Mouse (Mus musculus) G1E-ER4 (cell line): ENCODE results near the gene Nedd9. TPM values are rescaled to one million over a fixed set of nuclear protein-coding genes. Genes with fewer than 3 reads are reported as not detected.

ENCODE experiments used
- GATA1 ChIP-seq: IDR thresholded peaks from one replicate; pipeline ENCODE4 v1.8.0; 2012; ENCODE audit warnings: low read length, inconsistent platforms
- polyA plus RNA-seq: library from polyadenylated mRNA; stranded (reverse); fragments of >175 nt; gene quantifications from 2 replicates; pipeline ENCODE4 v1.2.3, GENCODE M21; 2012

The Nedd9 gene
- polyA plus RNA-seq, 1 experiment, result 0.02 TPM

DNA sequence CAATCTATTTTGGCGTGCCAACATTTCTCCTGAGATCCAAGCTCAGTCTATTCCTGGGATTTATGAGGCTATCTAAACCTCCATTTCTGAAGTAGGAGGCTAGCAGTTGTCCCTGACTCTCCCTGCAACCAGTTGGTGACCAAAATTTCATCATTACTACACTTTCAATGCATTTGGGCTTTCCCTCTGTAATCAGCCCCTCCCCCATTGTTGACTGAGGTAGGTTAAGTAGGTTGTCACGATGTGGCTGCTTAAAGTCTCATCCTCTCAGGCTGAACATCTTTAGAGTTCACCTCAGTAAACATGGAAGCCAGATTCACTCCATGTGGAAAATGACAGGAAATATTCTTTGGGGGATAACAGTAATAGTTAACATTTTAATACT lies 15.7 kb upstream of the Nedd9 start:
- no peak for TF ChIP-seq GATA1

DNA sequence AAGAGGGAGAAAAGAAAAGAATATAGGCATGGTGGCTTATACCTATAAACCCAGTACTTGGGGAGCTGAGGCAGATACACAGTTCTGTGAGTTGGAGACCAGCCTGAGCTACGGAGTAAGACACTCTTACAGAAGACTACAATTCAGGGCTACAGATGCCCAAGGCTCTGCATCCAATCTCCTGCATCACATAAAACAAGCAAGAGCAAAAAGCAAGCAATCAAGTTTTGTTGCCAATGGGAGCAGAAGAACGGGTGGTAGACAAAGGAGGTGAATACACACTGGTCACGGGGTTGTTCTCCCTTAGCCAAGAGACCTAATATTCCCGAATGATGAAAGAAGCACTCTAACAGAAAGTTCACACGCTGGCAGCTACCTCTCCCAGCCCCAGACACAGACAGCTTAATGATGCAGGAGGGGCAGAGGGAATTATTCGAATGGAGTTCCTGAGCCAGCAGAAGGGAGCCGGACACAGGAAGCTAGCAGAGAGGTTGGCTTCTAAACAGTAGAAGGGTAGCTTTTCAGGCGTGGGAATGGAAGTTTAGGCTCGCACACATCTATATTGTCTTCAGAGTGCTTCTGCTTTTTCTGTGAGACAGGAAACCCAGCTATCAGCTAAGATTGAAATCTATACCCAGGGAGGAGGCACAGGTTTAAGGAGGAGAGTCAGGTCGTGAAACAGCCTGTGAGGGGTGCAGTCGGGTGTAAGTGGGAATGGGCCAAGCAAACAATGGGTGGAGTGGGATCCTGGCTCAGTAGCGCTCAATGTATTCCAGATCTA lies 15.2 kb upstream of the Nedd9 start:
- no peak for TF ChIP-seq GATA1

DNA sequence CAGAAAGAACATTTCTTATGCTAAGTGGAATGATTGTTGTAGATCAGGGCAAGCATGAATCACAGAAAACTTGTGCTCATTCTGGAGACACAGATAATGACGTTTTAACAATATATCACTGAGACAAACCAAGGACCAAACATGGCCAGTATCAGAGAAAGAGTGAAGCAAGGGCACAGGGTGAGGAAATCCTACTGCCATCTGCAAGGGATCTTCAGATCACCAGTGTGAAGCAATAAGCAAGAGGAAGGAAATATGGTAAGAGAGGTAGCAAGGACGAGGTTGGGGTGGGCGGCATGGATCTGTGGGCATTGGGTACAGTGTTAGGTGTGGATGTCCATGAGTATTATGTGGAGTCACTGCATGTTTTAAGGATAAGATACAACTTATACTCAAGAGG lies 13.6 kb upstream of the Nedd9 start:
- TF ChIP-seq GATA1, result no peak

DNA sequence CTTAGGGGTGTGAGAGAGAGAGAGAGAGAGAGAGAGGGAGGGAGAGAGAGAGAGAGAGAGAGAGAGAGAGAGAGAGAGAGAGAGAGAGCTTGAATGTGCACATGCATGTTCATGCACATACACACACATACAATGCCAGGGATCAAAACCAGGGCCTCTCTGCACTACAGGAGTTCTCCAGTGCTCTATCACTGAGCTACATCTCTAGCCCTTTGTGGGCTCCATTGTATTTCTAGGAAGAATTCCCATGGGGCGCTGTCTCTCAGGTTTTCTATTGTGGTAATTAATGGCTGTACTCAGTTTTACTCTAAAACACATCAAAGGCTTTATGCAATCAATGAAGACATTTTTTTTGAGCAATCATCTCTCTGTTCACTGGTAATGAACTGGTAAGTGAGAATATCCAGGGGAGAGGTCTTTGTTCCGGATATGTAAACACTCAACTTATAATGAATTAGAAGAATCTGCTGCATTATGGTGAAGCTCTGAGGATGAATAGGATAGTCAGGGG lies 11.5 kb upstream of the Nedd9 start:
- no peak for TF ChIP-seq GATA1

DNA sequence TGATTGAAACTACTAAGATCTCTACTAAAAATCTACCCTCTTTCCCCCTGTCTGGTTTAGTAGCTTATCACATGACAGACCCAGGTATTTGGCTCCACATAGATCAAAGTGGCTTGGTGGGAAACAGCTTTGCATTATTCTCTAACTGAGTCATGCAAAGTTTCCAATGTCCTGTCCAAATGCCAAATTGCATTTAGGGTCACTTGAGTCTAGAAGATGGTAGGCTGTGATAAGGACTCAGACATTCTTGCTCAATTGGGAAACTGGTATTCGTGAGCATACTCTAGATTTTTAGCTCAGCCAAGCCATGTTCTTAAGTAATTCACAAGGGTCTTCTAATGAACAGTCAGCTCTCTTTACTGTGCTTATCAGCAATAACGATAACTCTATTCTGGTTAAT lies 7.5 kb upstream of the Nedd9 start:
- TF ChIP-seq GATA1, result no peak

DNA sequence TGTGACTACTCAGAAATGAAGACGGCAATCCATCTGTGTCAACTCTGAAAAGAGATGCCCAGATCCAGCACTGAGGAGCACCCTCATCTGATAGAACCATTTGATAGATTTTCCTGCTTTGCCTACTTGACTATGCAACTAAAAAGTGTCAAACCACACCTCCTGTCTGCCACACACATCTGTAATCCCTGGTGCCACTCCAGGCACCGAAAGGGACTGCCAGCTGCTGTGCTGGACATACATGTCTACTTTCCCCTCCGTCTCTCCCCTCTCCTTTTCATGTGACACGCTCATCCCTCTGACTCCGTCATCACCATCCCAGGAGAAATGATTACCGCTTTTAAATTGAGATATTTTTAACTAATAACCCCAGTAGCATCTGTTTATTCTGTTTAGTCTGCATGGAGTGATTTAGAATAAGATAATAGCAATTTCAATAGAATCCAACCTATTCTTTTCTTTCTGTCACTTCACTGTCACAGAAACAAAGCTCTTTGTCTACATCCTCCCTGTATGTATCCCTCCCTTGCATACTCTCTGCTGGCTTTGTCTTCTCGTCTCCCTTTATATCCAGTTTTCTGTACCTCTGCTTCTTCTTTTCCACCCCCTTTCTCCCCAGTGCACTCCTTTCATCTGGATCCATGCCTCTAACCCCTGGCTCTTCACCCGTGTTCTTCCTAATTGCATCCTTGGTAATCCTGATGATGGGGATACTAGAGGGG lies 5.0 kb upstream of the Nedd9 start:
- TF ChIP-seq GATA1, result no peak

DNA sequence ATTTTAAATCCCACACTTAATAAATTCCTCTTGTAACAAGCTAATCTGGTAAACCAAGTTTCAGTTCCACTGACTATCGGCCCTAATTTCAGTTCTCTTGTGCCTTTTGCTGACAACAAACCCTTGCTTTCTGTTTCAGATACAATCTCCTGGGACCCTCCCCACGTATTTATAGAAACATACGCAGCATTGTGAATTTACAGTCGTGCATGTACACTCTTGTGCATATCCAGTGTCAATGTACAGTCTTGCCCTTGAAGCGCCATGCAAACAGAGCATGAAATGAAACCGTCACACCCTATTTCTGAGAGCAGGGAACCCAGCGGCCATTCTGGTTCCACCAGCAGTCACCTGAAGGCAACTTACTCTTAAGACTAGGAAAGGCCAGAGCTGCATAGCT lies 4.4 kb upstream of the Nedd9 start:
- no peak for TF ChIP-seq GATA1

DNA sequence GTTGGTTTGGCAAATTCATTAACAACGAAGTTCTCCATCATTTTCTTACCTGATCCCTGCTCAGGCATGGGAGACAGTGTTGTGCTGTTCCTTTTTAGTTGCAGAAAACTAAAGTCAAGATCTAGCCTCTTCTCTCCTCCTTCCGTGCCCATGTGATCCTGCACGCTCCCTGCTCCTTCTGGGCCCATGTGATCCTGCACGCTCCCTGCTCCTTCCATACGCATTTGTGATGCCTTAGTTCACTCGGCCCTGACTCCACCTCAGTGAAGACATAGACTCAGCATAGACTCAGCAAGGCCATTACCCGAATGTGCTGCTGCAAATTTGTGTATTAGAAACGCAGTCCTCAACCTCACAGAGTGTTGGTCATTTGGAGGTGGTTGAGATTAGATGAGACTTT lies 3.1 kb upstream of the Nedd9 start:
- TF ChIP-seq GATA1, result no peak

DNA sequence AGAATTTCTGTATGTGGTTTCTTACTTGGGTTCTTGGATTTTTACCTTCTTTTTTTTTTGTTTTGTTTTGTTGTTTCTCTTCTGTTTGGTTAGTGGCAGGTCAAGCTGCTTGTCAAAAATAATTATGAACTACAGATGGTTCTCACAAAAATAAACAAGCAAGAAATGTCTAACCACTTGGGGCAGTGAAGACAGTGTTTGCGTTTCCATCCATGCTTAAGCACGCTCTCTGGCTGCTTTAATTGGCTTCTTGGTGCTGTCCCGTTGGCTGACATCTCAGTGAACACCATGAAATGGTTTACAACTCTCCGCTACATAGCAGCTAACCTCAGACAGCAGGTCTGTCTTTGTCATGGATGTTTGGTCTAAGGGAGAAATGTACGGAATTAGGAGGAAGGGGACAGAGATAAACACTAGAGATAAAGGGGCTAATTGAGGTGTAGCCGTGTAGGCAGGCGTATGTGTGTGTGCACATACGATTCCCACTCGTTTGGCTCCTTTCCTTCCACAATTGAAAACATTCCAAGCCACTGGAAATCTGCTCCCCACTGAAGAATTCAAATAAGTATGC lies 2.6 kb upstream of the Nedd9 start:
- no peak for TF ChIP-seq GATA1

DNA sequence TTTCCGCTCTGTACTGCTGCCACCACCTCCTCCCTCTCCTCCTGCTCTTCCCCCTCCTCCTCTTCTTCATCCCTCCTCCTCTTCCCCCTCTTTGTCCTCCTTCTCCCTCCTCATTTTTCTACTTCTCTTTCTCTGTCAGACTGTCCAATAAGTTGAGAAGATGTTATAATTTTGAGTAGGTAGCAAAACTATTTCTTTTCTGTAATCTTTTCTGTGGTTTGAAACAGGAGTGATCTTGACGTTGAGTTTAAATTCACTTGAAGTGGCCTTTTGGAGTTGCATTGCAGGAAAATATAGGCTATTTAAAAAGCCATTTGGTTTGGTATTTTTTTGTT lies 214 bp upstream of the Nedd9 start:
- no peak for TF ChIP-seq GATA1

DNA sequence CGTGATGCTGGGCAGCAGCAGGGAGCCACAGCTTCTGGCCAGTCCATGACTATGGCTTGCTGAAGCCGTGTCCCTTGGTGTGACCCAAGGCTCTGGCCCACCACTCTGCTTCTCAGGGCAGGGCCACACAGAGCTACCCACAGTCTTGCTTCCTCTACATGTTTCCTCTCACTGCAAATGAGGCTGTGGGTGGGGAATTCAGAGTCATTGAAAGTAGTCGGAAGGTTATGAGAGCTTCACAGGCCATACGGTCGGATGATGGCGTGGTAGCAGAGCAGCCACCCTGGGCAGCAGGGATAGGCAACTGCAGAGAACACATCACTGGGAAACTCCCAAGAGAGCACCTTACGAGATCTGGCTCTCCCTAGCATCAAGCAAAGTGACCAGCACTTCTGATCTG lies 3.2 kb downstream of the Nedd9 start:
- no peak for TF ChIP-seq GATA1

DNA sequence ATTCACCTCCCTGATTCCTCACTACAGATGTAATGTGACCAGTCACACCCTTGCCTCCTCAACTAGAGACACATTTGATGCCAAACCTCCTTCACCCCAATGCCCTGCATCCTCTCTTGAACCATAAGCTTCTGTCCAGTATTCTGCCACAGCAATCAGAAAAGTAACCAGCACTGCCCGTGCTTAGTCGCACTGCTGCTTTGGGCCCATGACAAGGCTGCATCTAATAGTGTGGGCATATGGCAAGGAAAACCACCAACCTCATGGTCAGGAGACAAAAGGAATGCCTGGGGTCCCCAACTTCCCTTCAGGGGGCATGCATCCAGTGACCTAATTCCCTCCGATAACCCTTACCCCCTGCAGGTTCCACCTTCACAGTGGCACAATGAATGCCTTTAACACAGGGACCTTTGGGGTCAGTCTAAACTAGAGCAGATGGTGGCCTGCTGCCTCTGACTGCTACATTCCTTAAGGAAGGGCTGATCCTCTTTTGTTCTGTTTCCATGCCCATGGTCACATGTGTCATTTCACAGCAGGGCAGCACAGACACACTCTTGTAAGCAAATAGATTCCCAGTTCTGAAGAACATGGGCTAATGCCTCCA lies 4.7 kb downstream of the Nedd9 start:
- no peak for TF ChIP-seq GATA1

DNA sequence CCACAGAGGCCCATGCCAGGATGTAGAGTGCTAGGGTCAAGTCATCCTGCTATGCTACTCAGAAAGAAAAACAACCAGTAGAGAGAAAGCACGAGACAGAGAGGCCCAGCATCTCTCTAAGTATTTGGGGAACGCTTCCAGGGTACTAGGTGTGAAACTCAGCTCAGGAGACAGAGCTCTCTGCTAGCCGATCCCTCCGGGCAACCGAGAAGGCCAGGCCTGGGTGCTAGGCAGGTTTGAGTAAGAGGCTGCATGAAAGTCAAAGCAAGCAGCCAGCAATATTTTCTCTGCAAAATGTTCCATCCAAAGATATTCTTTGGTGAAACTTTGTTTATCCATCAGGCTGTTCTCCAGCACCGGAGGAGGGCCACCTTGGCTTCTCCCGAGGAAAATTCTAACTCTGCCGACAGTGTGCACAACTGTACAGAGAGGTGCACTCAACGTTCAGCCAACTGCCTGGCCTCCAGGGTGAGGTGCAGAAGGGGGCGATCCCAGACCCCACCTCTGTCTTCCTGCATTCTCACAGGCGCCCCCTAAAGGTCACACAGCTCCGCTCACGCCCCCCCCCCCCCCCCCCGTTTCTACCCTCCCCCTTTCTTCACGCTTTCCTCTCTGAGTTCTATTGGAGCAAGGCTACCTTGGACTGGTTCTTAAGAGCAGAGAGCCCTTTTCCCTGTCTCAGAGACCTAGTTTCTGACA lies 7.3 kb downstream of the Nedd9 start:
- TF ChIP-seq GATA1, result no peak

DNA sequence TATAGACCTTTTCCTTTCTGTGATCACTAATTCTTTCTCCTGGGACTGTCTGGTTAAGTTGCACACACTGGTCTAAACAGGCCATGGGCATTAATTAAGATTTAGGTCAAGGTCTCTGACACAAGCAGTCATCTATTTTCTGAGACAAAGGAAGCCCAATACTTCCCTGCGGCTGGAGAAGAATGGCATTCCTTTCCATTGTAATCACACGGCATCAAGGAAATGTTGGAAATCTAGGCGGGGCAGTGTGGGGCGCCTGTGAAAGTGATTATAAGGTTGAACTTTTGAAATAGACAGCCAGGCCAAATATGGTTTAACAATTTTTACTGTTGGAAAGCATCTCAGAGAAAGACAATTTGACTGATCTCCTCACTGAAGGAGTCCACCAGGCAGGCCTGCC lies 10.9 kb downstream of the Nedd9 start:
- TF ChIP-seq GATA1, result no peak

DNA sequence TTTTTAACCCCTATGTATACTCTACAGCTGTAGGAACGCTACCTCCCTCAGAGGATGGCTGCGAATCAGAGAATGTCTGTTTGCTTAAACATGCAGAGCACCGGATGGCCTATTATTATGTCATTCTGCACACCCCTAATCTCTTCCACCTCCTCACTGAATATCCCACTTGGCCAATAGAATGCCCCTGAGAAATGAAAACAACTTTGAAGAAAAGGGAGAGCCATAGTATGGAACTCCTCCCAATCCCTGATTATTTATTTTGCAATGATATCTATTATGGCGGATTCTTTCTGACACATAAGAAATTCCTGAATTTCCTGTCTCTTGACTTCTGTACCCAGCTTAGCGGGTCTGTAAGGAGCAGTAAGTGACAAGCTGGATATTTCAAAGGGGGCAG lies 12.8 kb downstream of the Nedd9 start:
- no peak for TF ChIP-seq GATA1

DNA sequence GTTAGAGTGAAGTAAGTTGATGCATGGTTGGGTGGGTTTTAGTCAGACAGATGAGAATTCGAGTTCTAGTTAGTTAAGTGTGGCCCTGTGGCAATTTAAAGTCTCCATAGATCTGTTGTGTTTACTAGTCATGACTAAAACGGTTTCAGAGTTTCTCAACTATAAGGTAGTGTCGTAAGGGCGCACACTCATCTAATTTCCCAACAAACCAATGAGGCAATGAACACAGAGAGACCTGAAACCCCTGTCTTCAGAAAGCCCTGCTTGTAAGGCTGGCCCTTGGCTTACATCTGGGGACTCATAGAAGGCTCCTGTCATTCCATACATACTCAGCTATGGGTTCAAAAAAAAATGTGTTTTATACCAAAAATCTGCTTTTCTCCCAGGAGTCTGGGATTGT lies 13.7 kb downstream of the Nedd9 start:
- TF ChIP-seq GATA1, result no peak

DNA sequence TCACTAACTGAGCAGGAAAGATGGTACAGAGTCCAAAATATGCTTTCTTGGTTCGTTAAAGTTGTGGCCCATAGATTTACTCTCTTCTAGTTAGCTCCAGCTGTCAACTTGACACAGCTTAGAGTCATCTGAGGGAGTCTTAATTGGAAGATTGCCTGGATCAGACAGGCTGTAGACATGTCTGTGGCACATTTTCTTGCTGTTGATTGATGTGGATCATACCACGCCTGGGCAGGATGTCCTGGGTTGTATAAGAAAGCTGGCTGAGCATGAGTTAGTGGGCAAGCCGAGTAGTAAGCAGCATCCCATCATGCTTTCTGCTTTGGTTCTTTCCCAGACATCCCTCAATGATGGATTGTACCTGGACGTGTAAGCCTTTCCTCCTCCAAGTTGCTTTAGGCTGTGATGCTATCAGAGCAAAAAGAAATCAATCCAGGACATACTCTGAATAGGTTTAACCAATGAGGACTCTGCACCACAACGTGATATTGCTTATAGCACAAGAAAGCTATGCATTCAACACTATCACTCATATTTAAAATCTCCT lies 14.2 kb downstream of the Nedd9 start:
- TF ChIP-seq GATA1, result no peak
